Mouse (Mus musculus) CD4-positive, CD25-positive, alpha-beta regulatory T cell (primary cell): ENCODE results near the gene Zfp605. TPM values are rescaled to one million over a fixed set of nuclear protein-coding genes. Genes with fewer than 3 reads are reported as not detected.

ENCODE experiments used
- polyA plus RNA-seq: library from polyadenylated mRNA; unstranded; fragments of 100-300 nt; shearing (Covaris generic); gene quantifications from one replicate; pipeline ENCODE4 v1.2.1, GENCODE M21; 2017

The Zfp605 gene
- polyA plus RNA-seq: 5.7 TPM

GRCm38 (mm10) chr5:110109991-110110441 lies at the start of gene Zfp605:
Gene Zfp605, plus strand, starts transcription at chr5:110110092.

GRCm38 (mm10) chr5:110072413-110072812 lies 37.5 kb upstream of the Zfp605 start, which contains the start of gene Gm17655:
Gene Gm17655, minus strand, starts transcription at chr5:110072513.

GRCm38 (mm10) chr5:110094030-110094846 lies 15.7 kb upstream of the Zfp605 start, which contains the start of gene Gm35315:
Gene Gm35315, minus strand, starts transcription at chr5:110094420.

GRCm38 (mm10) chr5:110099656-110100580 lies 10.0 kb upstream of the Zfp605 start, which contains the start of gene Plcxd1:
Gene Plcxd1, plus strand, starts transcription at chr5:110099969.

GRCm38 (mm10) chr5:110107581-110108304 lies 2.1 kb upstream of the Zfp605 start, which contains the start of gene Gtpbp6:
Gene Gtpbp6, minus strand, starts transcription at chr5:110108197.

GRCm38 (mm10) chr5:110135293-110136086 lies 25.6 kb downstream of the Zfp605 start, which contains the start of gene Chfr:
Gene Chfr, plus strand, starts transcription at chr5:110135842.

GRCm38 (mm10) chr5:110176362-110177020 lies 66.6 kb downstream of the Zfp605 start, which contains the start of gene Golga3:
Gene Golga3, plus strand, starts transcription at chr5:110176701.

Other genes starting within 250 kb of the Zfp605 start
- gene Gm15446, start 186.7 kb upstream of the Zfp605 start, polyA plus RNA-seq: 16.0 TPM
- gene Zfp932, start 113.6 kb upstream of the Zfp605 start, polyA plus RNA-seq: 25.4 TPM
- gene Gm17655, start 37.6 kb upstream of the Zfp605 start, polyA plus RNA-seq: 11.7 TPM
- 3.0 TPM for gene Gm35315, start 15.7 kb upstream of the Zfp605 start, polyA plus RNA-seq
- gene Plcxd1, start 10.1 kb upstream of the Zfp605 start, polyA plus RNA-seq: 2.4 TPM
- gene Gtpbp6, start 1.9 kb upstream of the Zfp605 start, polyA plus RNA-seq: 68.5 TPM
- gene Chfr, start 25.8 kb downstream of the Zfp605 start, polyA plus RNA-seq: 68.4 TPM
- 29.1 TPM for gene Golga3, start 66.6 kb downstream of the Zfp605 start, polyA plus RNA-seq
- 51.2 TPM for gene Ankle2, start 120.9 kb downstream of the Zfp605 start, polyA plus RNA-seq
- gene Pgam5, start 159.8 kb downstream of the Zfp605 start, polyA plus RNA-seq: 61.1 TPM
- gene Pxmp2, start 176.1 kb downstream of the Zfp605 start, polyA plus RNA-seq: 4.9 TPM
- gene Pole, start 176.2 kb downstream of the Zfp605 start, polyA plus RNA-seq: 4.9 TPM
- gene P2rx2, start 233.1 kb downstream of the Zfp605 start, polyA plus RNA-seq: not detected
- not detected for gene Lrcol1, start 234.6 kb downstream of the Zfp605 start, polyA plus RNA-seq